Mouse (Mus musculus) monocyte, adult 2 months (primary cell): ENCODE measurements at regions not wholly inside any gene's neighbourhood (a gene's known extent, or its start where the extent isn't known, plus 50 kb on each side); places are given as distances from the start of the nearest gene placed in this dataset.
A peak's percentile ranks its signal among the peaks of the same experiment; 100 is the strongest.

Source experiments
- DNase-seq, 2 experiments: peaks; one replicate each; pipeline ENCODE4 v3.0.0; 2022; ENCODE audit warnings: low spot score in 2 of 2, low read depth in 1 of 2

DNA sequence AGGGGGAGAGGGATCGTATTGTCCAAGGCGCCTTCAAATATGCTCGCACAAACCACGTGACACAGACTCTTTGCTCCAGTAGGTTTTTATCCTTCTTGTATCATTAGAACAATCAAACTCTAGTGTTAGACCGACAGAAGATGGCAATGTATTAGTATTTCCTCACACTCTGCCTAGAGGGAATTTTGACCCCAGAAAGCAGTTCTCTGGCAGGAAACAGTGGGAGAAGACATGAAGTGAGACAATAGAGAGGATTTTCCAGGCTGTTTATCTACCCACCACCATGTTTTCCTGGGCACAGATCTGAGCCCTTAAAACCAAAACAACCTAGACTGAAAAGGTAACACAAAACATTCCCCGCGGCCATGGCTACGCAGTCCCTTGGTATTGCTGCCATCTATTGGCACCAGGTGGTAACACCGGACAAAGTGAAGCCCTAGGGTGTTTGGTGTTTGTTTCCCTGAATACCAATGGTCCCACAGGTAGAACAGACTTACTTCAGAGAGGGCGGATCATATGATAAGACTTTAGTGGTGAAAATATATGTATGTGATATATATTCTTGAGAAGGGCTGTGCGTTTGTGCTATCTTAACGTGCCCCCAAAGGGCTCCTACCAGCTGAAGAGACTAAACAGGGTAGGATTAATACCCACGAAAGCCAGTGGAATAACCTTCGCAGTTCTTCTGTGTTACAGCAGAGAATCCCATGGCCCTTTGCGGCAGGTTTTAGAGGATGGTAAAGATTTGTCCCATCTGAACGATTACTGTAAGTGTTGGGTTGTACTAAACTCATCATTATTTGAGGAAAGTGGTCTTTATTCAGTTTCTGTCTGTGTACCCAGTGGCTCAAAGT is 1430.5 kb downstream of the Slc22a22 start:
- DNase-seq: peak in 1 of 2 experiments; percentile 8

GRCm38 (mm10) chr15:56045510-56046245 is 1431.7 kb downstream of the Slc22a22 start:
- DNase-seq: no peak

DNA sequence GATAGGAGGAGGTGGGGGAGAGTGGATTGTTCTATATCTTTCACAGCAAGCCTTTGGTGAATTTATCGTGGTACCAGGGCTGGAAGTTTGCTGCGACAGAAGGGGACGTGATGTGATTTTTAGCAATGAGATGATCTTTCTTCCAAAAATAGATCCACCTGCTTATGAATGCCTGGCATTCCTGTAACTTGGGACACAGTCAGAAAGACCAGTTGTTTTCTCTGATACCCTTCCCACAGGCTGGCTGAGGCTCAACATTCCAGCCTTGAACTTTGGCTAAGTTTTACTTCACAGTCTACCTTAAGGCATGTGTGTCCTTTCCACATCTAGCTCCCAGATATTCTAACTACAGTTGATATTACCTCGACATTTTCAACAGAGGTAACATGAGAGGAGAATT is 1434.1 kb downstream of the Slc22a22 start:
- DNase-seq: no peak

DNA sequence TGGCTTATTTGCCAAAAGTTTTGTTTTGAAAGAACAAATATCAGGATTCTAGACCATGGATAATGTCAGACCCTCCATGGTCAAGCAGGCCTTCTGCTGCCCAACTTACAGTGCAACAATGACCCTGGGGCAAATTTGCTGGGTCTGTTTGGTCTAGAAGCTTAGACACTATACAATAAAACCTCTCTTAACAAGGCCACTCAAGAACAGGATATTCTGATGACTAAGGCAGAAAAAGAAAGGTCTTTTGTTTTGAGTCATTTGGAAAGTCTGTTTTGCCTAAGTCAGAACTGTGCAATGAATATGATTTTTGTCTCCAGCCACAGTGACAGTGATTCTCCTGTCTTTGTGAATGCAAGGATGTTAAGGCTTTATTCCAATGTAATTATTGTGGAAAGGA is 1435.0 kb downstream of the Slc22a22 start:
- DNase-seq: no peak

- DNase-seq: no peak
Measured at GRCm38 (mm10) chr15:56030007-56030406, 1447.4 kb downstream of the Slc22a22 start.

DNA sequence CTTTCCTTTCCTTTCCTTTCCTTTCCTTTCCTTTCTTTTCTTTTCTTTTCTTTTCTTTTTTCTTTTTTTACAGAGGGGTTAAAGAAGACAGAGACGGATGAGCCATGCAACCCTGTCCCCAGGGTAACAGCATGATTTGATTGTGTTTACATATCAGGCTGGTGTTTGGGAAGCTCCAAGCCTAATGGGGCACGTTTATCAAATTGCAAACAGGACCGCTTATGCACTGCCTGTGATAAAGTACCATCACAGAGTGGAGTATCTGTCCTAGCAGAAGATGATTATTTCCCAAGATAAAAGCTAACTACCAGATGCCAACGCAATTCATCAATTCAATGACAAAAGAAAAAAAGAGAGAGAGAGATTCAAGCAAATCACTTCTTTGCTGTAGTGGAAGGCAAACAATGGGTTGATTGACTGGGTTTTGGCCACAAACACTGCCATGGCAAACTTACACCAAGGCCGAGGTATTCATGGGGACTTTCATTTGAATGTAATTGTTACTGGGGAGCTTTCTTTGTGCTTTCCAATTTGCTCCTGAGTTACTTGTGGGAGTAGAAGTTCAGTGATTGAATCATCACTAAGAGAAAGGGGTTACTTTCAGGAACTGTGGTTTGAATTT is 1450.1 kb downstream of the Slc22a22 start:
- DNase-seq: no peak

DNA sequence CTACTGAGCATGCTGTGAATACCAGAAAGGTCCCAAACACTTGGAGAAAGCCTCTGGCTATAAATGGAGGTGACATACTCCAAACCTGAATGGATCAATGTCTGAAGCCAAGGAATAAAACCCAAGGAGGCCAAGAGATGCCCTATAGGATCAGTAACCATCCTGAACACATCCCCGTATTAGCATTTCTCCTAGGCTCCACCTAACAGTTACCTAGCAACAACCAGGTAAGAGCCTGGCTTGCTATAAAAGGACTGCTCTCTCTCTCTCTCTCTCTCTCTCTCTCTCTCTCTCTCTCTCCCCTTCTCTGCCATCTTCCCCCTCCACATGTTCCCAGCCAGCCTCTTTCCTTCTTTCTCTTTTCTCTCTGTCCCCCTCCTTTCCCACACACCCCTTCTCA is 1452.7 kb downstream of the Slc22a22 start:
- DNase-seq: no peak

- DNase-seq: no peak
Measured at GRCm38 (mm10) chr15:56023862-56024484, 1453.5 kb downstream of the Slc22a22 start.

- DNase-seq: no peak
Measured at GRCm38 (mm10) chr15:56022315-56022714, 1455.1 kb downstream of the Slc22a22 start.

- DNase-seq: no peak
Measured at GRCm38 (mm10) chr15:56018141-56018540, 1459.3 kb downstream of the Slc22a22 start.

DNA sequence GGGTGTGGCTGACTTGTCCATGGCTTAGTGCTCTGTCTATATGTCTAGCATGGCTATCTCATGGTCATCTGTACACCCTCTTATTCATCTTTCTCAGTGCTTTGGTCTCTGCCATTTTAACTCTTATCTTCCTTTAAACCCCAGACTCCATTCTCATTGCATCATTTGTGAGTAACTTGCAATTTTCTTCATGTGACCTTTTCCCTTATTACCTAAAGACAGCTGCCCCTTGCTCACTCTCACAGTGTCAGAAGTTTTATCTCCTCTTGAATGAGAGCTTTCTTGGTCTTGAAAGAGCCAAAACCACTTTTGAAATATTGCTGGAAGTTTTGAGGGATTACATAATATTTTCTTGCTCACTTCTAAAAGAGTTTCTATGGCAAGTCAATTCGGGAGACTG is 1459.9 kb downstream of the Slc22a22 start:
- DNase-seq: no peak

- no peak for DNase-seq
Measured at GRCm38 (mm10) chr15:56016070-56016469, 1461.4 kb downstream of the Slc22a22 start.

- DNase-seq: no peak
Measured at GRCm38 (mm10) chr15:56014059-56014620, 1463.3 kb downstream of the Slc22a22 start.

DNA sequence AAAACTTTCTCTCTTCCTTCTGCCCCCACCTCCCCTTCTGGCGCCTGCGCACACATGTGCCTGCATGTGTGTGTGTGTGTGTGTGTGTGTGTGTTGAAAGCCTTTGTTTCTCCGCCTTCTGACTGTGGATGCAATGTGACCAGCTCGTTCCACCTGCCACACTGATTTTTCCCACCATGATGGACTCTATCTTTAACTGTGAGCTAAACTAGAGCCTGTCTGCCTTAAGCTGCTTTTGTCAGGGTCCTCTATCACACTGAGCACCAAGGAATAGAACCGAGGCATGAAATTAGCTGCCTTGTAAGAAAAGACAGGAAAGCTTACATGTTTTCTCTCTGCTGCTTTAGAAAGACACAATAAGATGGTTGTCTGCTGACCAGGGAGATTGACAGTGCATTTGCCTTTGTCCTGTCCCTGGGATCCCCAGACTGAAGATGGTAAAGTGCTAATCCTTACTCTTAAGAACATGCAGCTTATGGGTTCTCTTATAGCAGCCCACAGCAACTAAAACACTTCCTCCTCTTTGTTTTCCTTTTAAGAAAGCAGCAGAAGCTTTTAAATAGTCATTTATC is 1468.7 kb downstream of the Slc22a22 start:
- no peak for DNase-seq

DNA sequence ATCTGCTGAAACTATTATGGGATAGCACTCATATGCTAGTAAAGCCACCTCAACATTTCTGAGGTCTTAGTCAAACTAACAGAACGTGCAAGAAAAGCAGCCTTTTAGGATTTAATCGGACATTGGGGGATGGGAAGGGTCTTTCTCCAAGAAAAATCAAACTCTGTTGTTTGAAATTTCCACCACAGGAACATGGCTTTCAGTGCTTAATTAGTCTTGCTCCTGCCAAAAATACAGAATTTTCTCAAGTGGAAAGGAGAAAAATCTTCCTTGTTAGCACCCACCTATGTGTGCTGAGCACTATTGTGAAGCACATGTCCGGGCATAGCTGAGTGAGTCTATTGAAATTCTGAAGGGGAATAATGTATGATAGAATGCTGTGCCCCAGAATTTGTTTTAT is 1470.0 kb downstream of the Slc22a22 start:
- DNase-seq: no peak

- DNase-seq: no peak
Measured at GRCm38 (mm10) chr15:56005361-56005760, 1472.1 kb downstream of the Slc22a22 start.

DNA sequence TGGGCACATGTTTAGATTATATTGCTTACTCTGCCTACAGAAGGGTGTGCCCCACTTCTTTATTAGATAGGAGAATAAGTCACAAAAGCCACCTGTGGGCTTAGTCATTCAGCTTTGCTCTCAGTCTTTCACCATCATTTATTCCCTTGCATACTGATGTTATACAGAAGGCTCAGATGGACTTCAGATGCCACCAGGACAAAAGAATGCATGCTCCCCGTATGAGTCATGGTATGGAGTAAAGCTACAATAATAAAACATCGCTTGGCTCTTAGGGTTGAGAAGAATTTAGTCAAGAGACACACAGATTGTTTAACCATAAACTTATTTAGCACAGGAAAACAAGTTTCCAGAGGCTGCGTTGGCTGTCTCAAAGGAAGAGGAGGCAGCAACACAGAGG is 1473.5 kb downstream of the Slc22a22 start:
- no peak for DNase-seq

GRCm38 (mm10) chr15:55999605-56000004 is 1477.8 kb downstream of the Slc22a22 start:
- DNase-seq: no peak

DNA sequence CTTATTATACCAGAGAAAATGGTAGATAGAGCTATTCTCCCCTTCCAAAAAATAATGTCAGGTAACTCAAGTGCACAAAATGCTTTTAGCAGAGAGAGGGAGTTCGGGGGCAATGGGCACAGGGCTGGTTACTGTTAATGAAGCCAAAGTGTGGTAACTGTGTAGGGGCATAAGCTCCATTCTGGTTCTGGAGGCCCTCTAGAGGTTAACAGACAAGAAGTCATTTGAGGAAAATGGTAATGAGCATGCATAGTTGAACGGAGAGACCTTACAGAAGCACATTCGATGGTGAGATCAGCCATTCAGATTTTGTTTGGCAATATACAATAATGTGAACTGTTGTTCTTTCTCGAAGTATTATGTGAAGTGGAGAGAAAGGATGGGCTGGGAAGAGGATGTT is 1479.4 kb downstream of the Slc22a22 start:
- DNase-seq: no peak

- no peak for DNase-seq
Measured at GRCm38 (mm10) chr15:55994680-55995079, 1482.7 kb downstream of the Slc22a22 start.

- no peak for DNase-seq
Measured at GRCm38 (mm10) chr15:55975843-55976242, 1501.6 kb downstream of the Slc22a22 start.
